Mouse (Mus musculus): ENCODE data around the gene Hmcn1. TPM values are rescaled to one million over a fixed set of nuclear protein-coding genes. Genes with fewer than 3 reads are reported as not detected.

Gene Hmcn1
- polyA plus RNA-seq, 1 experiment: 0.13 TPM

DNA sequence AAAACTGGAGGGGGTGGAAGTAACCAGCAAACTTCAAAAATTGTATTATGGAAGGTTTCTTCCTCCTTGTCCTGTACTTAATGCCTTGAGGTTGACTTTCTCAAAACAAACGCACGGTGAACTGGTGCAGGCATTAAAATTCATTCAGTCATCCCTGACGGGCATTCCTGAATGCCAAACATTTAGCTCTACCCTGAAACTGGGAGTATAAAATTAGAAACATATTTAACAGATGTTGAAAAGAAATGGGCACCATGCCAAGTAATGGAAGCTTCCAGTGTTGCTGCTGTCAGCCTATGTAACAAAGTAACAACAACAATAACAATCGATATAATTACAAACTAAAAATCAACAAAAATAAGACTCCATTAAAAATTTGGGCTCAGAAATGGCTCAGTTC lies 14.5 kb upstream of the Hmcn1 start:
- TF ChIP-seq MAX (IDR thresholded peaks at IDR 0.05) (no peak), USF1 (IDR thresholded peaks at IDR 0.05; ENCODE audit: low read depth) (no peak), FOSL1 (IDR thresholded peaks at IDR 0.05; ENCODE audit: insufficient read depth, low read length, poor library complexity, severe bottlenecking) (no peak), MYOG (IDR thresholded peaks at IDR 0.05; ENCODE audit: control insufficient read depth, extremely low read depth, insufficient read length) (no peak), MYOD1 (IDR thresholded peaks at IDR 0.05; ENCODE audit: control insufficient read depth, insufficient read length, low read depth) (no peak), CEBPB (IDR thresholded peaks at IDR 0.05; ENCODE audit: low read depth) (no peak)
- Histone ChIP-seq H3K27me3 (ENCODE audit: control insufficient read depth, insufficient read depth, insufficient read length) (no peaks in the 10 kb centered on the region), H3ac (ENCODE audit: control insufficient read depth, insufficient read length, low read depth) (no peak overlapping the region), H3K36me3 (ENCODE audit: control insufficient read depth, insufficient read depth) (no peaks in the 10 kb centered on the region), H3K79me3 (ENCODE audit: low read depth) (no peaks in the 10 kb centered on the region), H3K79me2 (ENCODE audit: control insufficient read depth, insufficient read depth) (no peaks in the 10 kb centered on the region), H3K4me3 (ENCODE audit: insufficient read depth, poor library complexity, severe bottlenecking) (no peak overlapping the region)

GRCm38 (mm10) chr1:151004007-151004406 lies 10.8 kb upstream of the Hmcn1 start:
- Histone ChIP-seq H3K27me3 (ENCODE audit: control insufficient read depth, insufficient read depth, insufficient read length) (no peaks in the 10 kb centered on the region), H3K36me3 (ENCODE audit: control insufficient read depth, insufficient read depth) (no peaks in the 10 kb centered on the region), H3K4me3 (ENCODE audit: insufficient read depth, poor library complexity, severe bottlenecking) (no peak overlapping the region), H3K79me3 (ENCODE audit: low read depth) (no peaks in the 10 kb centered on the region), H3ac (ENCODE audit: control insufficient read depth, insufficient read length, low read depth) (no peak overlapping the region), H3K79me2 (ENCODE audit: control insufficient read depth, insufficient read depth) (no peaks in the 10 kb centered on the region)
- no peak for TF ChIP-seq CTCF (IDR thresholded peaks at IDR 0.05; ENCODE audit: control insufficient read depth, insufficient read depth, insufficient read length)

- no peak overlapping the region for H3ac ChIP-seq (ENCODE audit: control insufficient read depth, insufficient read length, low read depth)
Measured at GRCm38 (mm10) chr1:151001868-151002428, 8.7 kb upstream of the Hmcn1 start.

GRCm38 (mm10) chr1:151000714-151001113 lies 7.5 kb upstream of the Hmcn1 start:
- Histone ChIP-seq H3K4me3 (ENCODE audit: insufficient read depth, poor library complexity, severe bottlenecking) (no peak overlapping the region), H3K79me2 (ENCODE audit: control insufficient read depth, insufficient read depth) (no peaks in the 10 kb centered on the region)
- TF ChIP-seq MYOG (IDR thresholded peaks at IDR 0.05; ENCODE audit: control insufficient read depth, extremely low read depth, insufficient read length): no peak
- TF ChIP-seq FOSL1 (IDR thresholded peaks at IDR 0.05; ENCODE audit: insufficient read depth, low read length, poor library complexity, severe bottlenecking): no peak
- no peak for TF ChIP-seq USF1 (IDR thresholded peaks at IDR 0.05; ENCODE audit: low read depth)
- TF ChIP-seq MYOD1 (IDR thresholded peaks at IDR 0.05; ENCODE audit: control insufficient read depth, insufficient read length, low read depth): no peak
- no peak for TF ChIP-seq CEBPB (IDR thresholded peaks at IDR 0.05; ENCODE audit: low read depth)
- TF ChIP-seq MAX (IDR thresholded peaks at IDR 0.05): no peak
- TF ChIP-seq CTCF (IDR thresholded peaks at IDR 0.05; ENCODE audit: control insufficient read depth, insufficient read depth, insufficient read length): no peak

More at GRCm38 (mm10) chr1:151001868-151002428, 8.7 kb upstream of the Hmcn1 start:
- no peaks in the 10 kb centered on the region for H3K36me3 ChIP-seq (ENCODE audit: control insufficient read depth, insufficient read depth)
- H3K27me3 ChIP-seq (ENCODE audit: control insufficient read depth, insufficient read depth, insufficient read length): no peaks in the 10 kb centered on the region
- H3K4me3 ChIP-seq (ENCODE audit: insufficient read depth, poor library complexity, severe bottlenecking): no peak overlapping the region
- H3K79me2 ChIP-seq (ENCODE audit: control insufficient read depth, insufficient read depth): no peaks in the 10 kb centered on the region
- H3K79me3 ChIP-seq (ENCODE audit: low read depth): no peaks in the 10 kb centered on the region
- no peak for TF ChIP-seq CTCF (IDR thresholded peaks at IDR 0.05; ENCODE audit: control insufficient read depth, insufficient read depth, insufficient read length)
- TF ChIP-seq USF1 (IDR thresholded peaks at IDR 0.05; ENCODE audit: low read depth): no peak
- no peak for TF ChIP-seq MAX (IDR thresholded peaks at IDR 0.05)
- TF ChIP-seq MYOD1 (IDR thresholded peaks at IDR 0.05; ENCODE audit: control insufficient read depth, insufficient read length, low read depth): no peak
- TF ChIP-seq CEBPB (IDR thresholded peaks at IDR 0.05; ENCODE audit: low read depth): no peak
- no peak for TF ChIP-seq MYOG (IDR thresholded peaks at IDR 0.05; ENCODE audit: control insufficient read depth, extremely low read depth, insufficient read length)
- TF ChIP-seq FOSL1 (IDR thresholded peaks at IDR 0.05; ENCODE audit: insufficient read depth, low read length, poor library complexity, severe bottlenecking): no peak

GRCm38 (mm10) chr1:150994612-150995011 lies 1.4 kb upstream of the Hmcn1 start:
- no peaks in the 10 kb centered on the region for H3K36me3 ChIP-seq (ENCODE audit: control insufficient read depth, insufficient read depth)
- H3K4me3 ChIP-seq (ENCODE audit: insufficient read depth, poor library complexity, severe bottlenecking): no peak overlapping the region
- H3ac ChIP-seq (ENCODE audit: control insufficient read depth, insufficient read length, low read depth): no peak overlapping the region
- H3K27me3 ChIP-seq (ENCODE audit: control insufficient read depth, insufficient read depth, insufficient read length): no peaks in the 10 kb centered on the region
- TF ChIP-seq MYOD1 (IDR thresholded peaks at IDR 0.05; ENCODE audit: control insufficient read depth, insufficient read length, low read depth) (no peak), MAX (IDR thresholded peaks at IDR 0.05) (no peak), CTCF (IDR thresholded peaks at IDR 0.05; ENCODE audit: control insufficient read depth, insufficient read depth, insufficient read length) (no peak), USF1 (IDR thresholded peaks at IDR 0.05; ENCODE audit: low read depth) (no peak), MYOG (IDR thresholded peaks at IDR 0.05; ENCODE audit: control insufficient read depth, extremely low read depth, insufficient read length) (no peak), CEBPB (IDR thresholded peaks at IDR 0.05; ENCODE audit: low read depth) (no peak), FOSL1 (IDR thresholded peaks at IDR 0.05; ENCODE audit: insufficient read depth, low read length, poor library complexity, severe bottlenecking) (no peak)
- H3K79me3 ChIP-seq (ENCODE audit: low read depth): no peaks in the 10 kb centered on the region
- H3K79me2 ChIP-seq (ENCODE audit: control insufficient read depth, insufficient read depth): no peaks in the 10 kb centered on the region

More at GRCm38 (mm10) chr1:151000714-151001113, 7.5 kb upstream of the Hmcn1 start:
- Histone ChIP-seq H3K27me3 (ENCODE audit: control insufficient read depth, insufficient read depth, insufficient read length) (no peaks in the 10 kb centered on the region), H3K79me3 (ENCODE audit: low read depth) (no peaks in the 10 kb centered on the region), H3K36me3 (ENCODE audit: control insufficient read depth, insufficient read depth) (no peaks in the 10 kb centered on the region), H3ac (ENCODE audit: control insufficient read depth, insufficient read length, low read depth) (no peak overlapping the region)

GRCm38 (mm10) chr1:150992711-150993161 lies 499 bp downstream of the Hmcn1 start:
- Histone ChIP-seq H3K79me3 (ENCODE audit: low read depth) (no peaks in the 10 kb centered on the region), H3K36me3 (ENCODE audit: control insufficient read depth, insufficient read depth) (no peaks in the 10 kb centered on the region), H3K4me3 (ENCODE audit: insufficient read depth, poor library complexity, severe bottlenecking) (no peak overlapping the region), H3K27me3 (ENCODE audit: control insufficient read depth, insufficient read depth, insufficient read length) (no peaks in the 10 kb centered on the region), H3ac (ENCODE audit: control insufficient read depth, insufficient read length, low read depth) (no peak overlapping the region), H3K79me2 (ENCODE audit: control insufficient read depth, insufficient read depth) (no peaks in the 10 kb centered on the region)
- no peak for TF ChIP-seq MYOD1 (IDR thresholded peaks at IDR 0.05; ENCODE audit: control insufficient read depth, insufficient read length, low read depth)
- TF ChIP-seq MAX (IDR thresholded peaks at IDR 0.05): no peak
- TF ChIP-seq CTCF (IDR thresholded peaks at IDR 0.05; ENCODE audit: control insufficient read depth, insufficient read depth, insufficient read length): no peak
- TF ChIP-seq MYOG (IDR thresholded peaks at IDR 0.05; ENCODE audit: control insufficient read depth, extremely low read depth, insufficient read length): no peak
- no peak for TF ChIP-seq FOSL1 (IDR thresholded peaks at IDR 0.05; ENCODE audit: insufficient read depth, low read length, poor library complexity, severe bottlenecking)
- no peak for TF ChIP-seq CEBPB (IDR thresholded peaks at IDR 0.05; ENCODE audit: low read depth)
- TF ChIP-seq USF1 (IDR thresholded peaks at IDR 0.05; ENCODE audit: low read depth): no peak
